Mouse (Mus musculus): ENCODE measurements around the gene Dctn5. TPM values are rescaled to one million over a fixed set of nuclear protein-coding genes. Genes with fewer than 3 reads are reported as not detected.

Gene Dctn5
- polyA plus RNA-seq, 1 experiment from 2014 or later = 170 TPM

- Histone ChIP-seq H3K4me3 (replicated peaks; ENCODE audit: low read length) (peak overlapping the region; percentile 62), H3K4me2 (ENCODE audit: low read length) (peak overlapping the region; percentile 96), H3K27me3 (replicated peaks; ENCODE audit: control insufficient read depth, insufficient read depth, low read length) (no peaks in the 10 kb centered on the region), H3K9me3 (ENCODE audit: control insufficient read depth, low read length) (no peaks in the 10 kb centered on the region), H3K4me1 (replicated peaks; ENCODE audit: control insufficient read depth, insufficient read depth, low read length) (peaks cover 31% of the 10 kb centered on the region), H3K36me3 (ENCODE audit: control insufficient read depth, insufficient read depth) (no peaks in the 10 kb centered on the region), H3K27ac (ENCODE audit: low read length) (peak overlapping the region; percentile 55; the same call in 1 of the 2 replicates), H3K9ac (replicated peaks; ENCODE audit: low read depth, low read length) (peak overlapping the region; percentile 60)
- 4% methylated on average over 13 of the region's 13 CpGs for WGBS
- ATAC-seq = no peak
Measured at GRCm38 (mm10) chr7:122158488-122158887, 25.6 kb downstream of the Dctn5 start.

- ATAC-seq = peak; percentile 97
- Histone ChIP-seq H3K9me3 (ENCODE audit: control insufficient read depth, low read length) (no peaks in the 10 kb centered on the region), H3K4me3 (replicated peaks; ENCODE audit: low read length) (peak within 1 kb of the TSS; percentile 62), H3K27me3 (replicated peaks; ENCODE audit: control insufficient read depth, insufficient read depth, low read length) (no peaks in the 10 kb centered on the region), H3K4me2 (ENCODE audit: low read length) (peak within 1 kb of the TSS; percentile 96), H3K4me1 (replicated peaks; ENCODE audit: control insufficient read depth, insufficient read depth, low read length) (peaks cover 31% of the 10 kb centered on the region), H3K27ac (ENCODE audit: low read length) (peak within 1 kb of the TSS; percentile 55; the same call in 1 of the 2 replicates), H3K9ac (replicated peaks; ENCODE audit: low read depth, low read length) (peak within 1 kb of the TSS; percentile 60), H3K36me3 (ENCODE audit: control insufficient read depth, insufficient read depth) (no peaks in the 10 kb centered on the region)
- 0% methylated on average over 63 of the region's 63 CpGs for WGBS
Measured at GRCm38 (mm10) chr7:122158915-122159902, 26.4 kb downstream of the Dctn5 start, which contains the start of gene Plk1. Gene Plk1, plus strand, starts transcription at chr7:122159439.

GRCm38 (mm10) chr7:122160037-122160436 lies 27.2 kb downstream of the Dctn5 start:
- Histone ChIP-seq H3K27ac (ENCODE audit: low read length) (no peak overlapping the region), H3K36me3 (ENCODE audit: control insufficient read depth, insufficient read depth) (no peaks in the 10 kb centered on the region), H3K4me2 (ENCODE audit: low read length) (peak overlapping the region; percentile 96), H3K4me1 (replicated peaks; ENCODE audit: control insufficient read depth, insufficient read depth, low read length) (peaks cover 31% of the 10 kb centered on the region), H3K9ac (replicated peaks; ENCODE audit: low read depth, low read length) (peak overlapping the region; percentile 55), H3K27me3 (replicated peaks; ENCODE audit: control insufficient read depth, insufficient read depth, low read length) (no peaks in the 10 kb centered on the region), H3K4me3 (replicated peaks; ENCODE audit: low read length) (peak overlapping the region; percentile 62), H3K9me3 (ENCODE audit: control insufficient read depth, low read length) (no peaks in the 10 kb centered on the region)
- ATAC-seq = no peak
- WGBS = under 1% methylated on average over 12 of the region's 12 CpGs

- 90% methylated on average over 8 of the region's 8 CpGs for WGBS
- Histone ChIP-seq H3K9me3 (ENCODE audit: control insufficient read depth, low read length) (no peaks in the 10 kb centered on the region), H3K27ac (ENCODE audit: low read length) (no peak overlapping the region), H3K36me3 (ENCODE audit: control insufficient read depth, insufficient read depth) (no peaks in the 10 kb centered on the region), H3K4me2 (ENCODE audit: low read length) (no peak overlapping the region), H3K4me1 (replicated peaks; ENCODE audit: control insufficient read depth, insufficient read depth, low read length) (peaks cover 19% of the 10 kb centered on the region), H3K27me3 (replicated peaks; ENCODE audit: control insufficient read depth, insufficient read depth, low read length) (no peaks in the 10 kb centered on the region), H3K4me3 (replicated peaks; ENCODE audit: low read length) (no peak overlapping the region), H3K9ac (replicated peaks; ENCODE audit: low read depth, low read length) (no peak overlapping the region)
- ATAC-seq = no peak
Measured at GRCm38 (mm10) chr7:122163766-122164165, 30.9 kb downstream of the Dctn5 start.

GRCm38 (mm10) chr7:122167203-122167602 lies 34.4 kb downstream of the Dctn5 start:
- no peaks in the 10 kb centered on the region for H3K4me1 ChIP-seq (replicated peaks; ENCODE audit: control insufficient read depth, insufficient read depth, low read length)
- H3K36me3 ChIP-seq (ENCODE audit: control insufficient read depth, insufficient read depth) = 0 out of 2 replicates have a peak, but pooled peaks cover 5% of the 10 kb centered on the region
- H3K4me3 ChIP-seq (replicated peaks; ENCODE audit: low read length) = no peak overlapping the region
- H3K9me3 ChIP-seq (ENCODE audit: control insufficient read depth, low read length) = no peaks in the 10 kb centered on the region
- no peak overlapping the region for H3K9ac ChIP-seq (replicated peaks; ENCODE audit: low read depth, low read length)
- WGBS = 82% methylated on average over 7 of the region's 7 CpGs
- H3K27me3 ChIP-seq (replicated peaks; ENCODE audit: control insufficient read depth, insufficient read depth, low read length) = no peaks in the 10 kb centered on the region
- no peak overlapping the region for H3K4me2 ChIP-seq (ENCODE audit: low read length)
- ATAC-seq = no peak
- H3K27ac ChIP-seq (ENCODE audit: low read length) = no peak overlapping the region

GRCm38 (mm10) chr7:122170705-122171104 lies 37.9 kb downstream of the Dctn5 start:
- H3K9me3 ChIP-seq (ENCODE audit: control insufficient read depth, low read length) = no peaks in the 10 kb centered on the region
- no peaks in the 10 kb centered on the region for H3K27me3 ChIP-seq (replicated peaks; ENCODE audit: control insufficient read depth, insufficient read depth, low read length)
- no peak overlapping the region for H3K4me3 ChIP-seq (replicated peaks; ENCODE audit: low read length)
- H3K36me3 ChIP-seq (ENCODE audit: control insufficient read depth, insufficient read depth) = 0 out of 2 replicates have a peak, but pooled peaks cover 5% of the 10 kb centered on the region
- no peaks in the 10 kb centered on the region for H3K4me1 ChIP-seq (replicated peaks; ENCODE audit: control insufficient read depth, insufficient read depth, low read length)
- H3K9ac ChIP-seq (replicated peaks; ENCODE audit: low read depth, low read length) = no peak overlapping the region
- no peak overlapping the region for H3K4me2 ChIP-seq (ENCODE audit: low read length)
- no peak for ATAC-seq
- H3K27ac ChIP-seq (ENCODE audit: low read length) = no peak overlapping the region
- WGBS = 85% methylated on average over 6 of the region's 6 CpGs

- Histone ChIP-seq H3K36me3 (ENCODE audit: control insufficient read depth, insufficient read depth) (0 out of 2 replicates have a peak, but pooled peaks cover 5% of the 10 kb centered on the region), H3K27ac (ENCODE audit: low read length) (no peak overlapping the region), H3K4me2 (ENCODE audit: low read length) (no peak overlapping the region), H3K9me3 (ENCODE audit: control insufficient read depth, low read length) (no peaks in the 10 kb centered on the region), H3K9ac (replicated peaks; ENCODE audit: low read depth, low read length) (no peak overlapping the region), H3K4me3 (replicated peaks; ENCODE audit: low read length) (no peak overlapping the region), H3K27me3 (replicated peaks; ENCODE audit: control insufficient read depth, insufficient read depth, low read length) (no peaks in the 10 kb centered on the region), H3K4me1 (replicated peaks; ENCODE audit: control insufficient read depth, insufficient read depth, low read length) (no peaks in the 10 kb centered on the region)
- 85% methylated on average over 10 of the region's 10 CpGs for WGBS
- no peak for ATAC-seq
Measured at GRCm38 (mm10) chr7:122171613-122172012, 38.8 kb downstream of the Dctn5 start.

- Histone ChIP-seq H3K4me3 (replicated peaks; ENCODE audit: low read length) (no peak overlapping the region), H3K27me3 (replicated peaks; ENCODE audit: control insufficient read depth, insufficient read depth, low read length) (no peaks in the 10 kb centered on the region), H3K9ac (replicated peaks; ENCODE audit: low read depth, low read length) (no peak overlapping the region), H3K4me1 (replicated peaks; ENCODE audit: control insufficient read depth, insufficient read depth, low read length) (no peaks in the 10 kb centered on the region), H3K9me3 (ENCODE audit: control insufficient read depth, low read length) (no peaks in the 10 kb centered on the region), H3K27ac (ENCODE audit: low read length) (no peak overlapping the region), H3K4me2 (ENCODE audit: low read length) (no peak overlapping the region), H3K36me3 (ENCODE audit: control insufficient read depth, insufficient read depth) (no peaks in the 10 kb centered on the region)
- ATAC-seq = no peak
- 93% methylated on average over 7 of the region's 7 CpGs for WGBS
Measured at GRCm38 (mm10) chr7:122180720-122181119, 47.9 kb downstream of the Dctn5 start.

GRCm38 (mm10) chr7:122184569-122184968 lies 51.7 kb downstream of the Dctn5 start:
- Histone ChIP-seq H3K27ac (ENCODE audit: low read length) (no peak overlapping the region), H3K27me3 (replicated peaks; ENCODE audit: control insufficient read depth, insufficient read depth, low read length) (0 out of 2 replicates have a peak, but pooled peaks cover 2% of the 10 kb centered on the region), H3K9ac (replicated peaks; ENCODE audit: low read depth, low read length) (no peak overlapping the region), H3K9me3 (ENCODE audit: control insufficient read depth, low read length) (no peaks in the 10 kb centered on the region), H3K4me1 (replicated peaks; ENCODE audit: control insufficient read depth, insufficient read depth, low read length) (no peaks in the 10 kb centered on the region), H3K4me2 (ENCODE audit: low read length) (no peak overlapping the region), H3K36me3 (ENCODE audit: control insufficient read depth, insufficient read depth) (no peaks in the 10 kb centered on the region), H3K4me3 (replicated peaks; ENCODE audit: low read length) (no peak overlapping the region)
- no peak for ATAC-seq
- WGBS = 71% methylated on average over 5 of the region's 5 CpGs

All from forebrain, embryonic 16.5 days (tissue).